Mouse (Mus musculus) myocyte (in vitro differentiated cells): ENCODE data around the gene Mad2l1. TPM values are rescaled to one million over a fixed set of nuclear protein-coding genes. Genes with fewer than 3 reads are reported as not detected.

Source experiments
- H3K27me3 ChIP-seq: one replicate; pipeline ENCODE4 v1.6.1; 2011; ENCODE audit not compliant: control insufficient read depth, insufficient read depth, insufficient read length
- H3K36me3 ChIP-seq: one replicate; pipeline ENCODE4 v1.6.1; 2011; ENCODE audit not compliant: control insufficient read depth, insufficient read depth
- H3K4me2 ChIP-seq: one replicate; pipeline ENCODE4 v1.6.1; 2011; ENCODE audit warnings: low read depth, control low read depth
- H3K4me3 ChIP-seq: one replicate; pipeline ENCODE4 v1.5.1; 2011; ENCODE audit warnings: mild to moderate bottlenecking, control low read depth, moderate library complexity
- H3K79me2 ChIP-seq: one replicate; pipeline ENCODE4 v1.6.1; 2011; ENCODE audit not compliant: control insufficient read depth, insufficient read depth
- H3ac ChIP-seq: one replicate; pipeline ENCODE4 v1.6.1; 2011; ENCODE audit not compliant: control insufficient read depth, insufficient read length
- CEBPB ChIP-seq: IDR thresholded peaks from 2 replicates; pipeline ENCODE4 v1.6.1; 2011; ENCODE audit warnings: mild to moderate bottlenecking, moderate library complexity; ENCODE audit not compliant: poor library complexity, insufficient read depth, severe bottlenecking
- E2F4 ChIP-seq: IDR thresholded peaks from one replicate; pipeline ENCODE4 v1.6.1; 2011; ENCODE audit warnings: mild to moderate bottlenecking, control low read depth, moderate library complexity; ENCODE audit not compliant: insufficient read depth
- MAX ChIP-seq: IDR thresholded peaks from one replicate; pipeline ENCODE4 v1.6.1; 2011; ENCODE audit warnings: low read depth, mild to moderate bottlenecking, control low read depth
- MYOD1 ChIP-seq, 3 experiments: IDR thresholded peaks; one replicate each; pipeline ENCODE4 v1.6.1; 2011; ENCODE audit warnings: control low read depth in 2 of 3, low read depth in 2 of 3, mild to moderate bottlenecking in 2 of 3, moderate library complexity in 1 of 3; ENCODE audit not compliant: insufficient read length in 2 of 3, control insufficient read depth in 1 of 3
- MYOG ChIP-seq, 3 experiments: IDR thresholded peaks; one replicate each; pipeline ENCODE4 v1.6.1; 2011; ENCODE audit warnings: control low read depth in 2 of 3, low read depth in 2 of 3, mild to moderate bottlenecking in 2 of 3; ENCODE audit not compliant: insufficient read length in 2 of 3, control insufficient read depth in 1 of 3, insufficient read depth in 1 of 3
- POLR2A ChIP-seq: IDR thresholded peaks from one replicate; pipeline ENCODE4 v1.6.1; 2011; ENCODE audit warnings: low read depth, mild to moderate bottlenecking, control low read depth, moderate library complexity; ENCODE audit not compliant: insufficient read length
- POLR2AphosphoS2 ChIP-seq: IDR thresholded peaks from one replicate; pipeline ENCODE4 v1.6.1; 2011; ENCODE audit warnings: low read depth, control low read depth; ENCODE audit not compliant: insufficient read length
- REST ChIP-seq: IDR thresholded peaks from one replicate; pipeline ENCODE4 v1.6.1; 2011; ENCODE audit warnings: mild to moderate bottlenecking, control low read depth, moderate library complexity; ENCODE audit not compliant: insufficient read depth, insufficient read length
- SRF ChIP-seq: IDR thresholded peaks from one replicate; pipeline ENCODE4 v1.6.1; 2011; ENCODE audit warnings: low read depth; ENCODE audit not compliant: control insufficient read depth, insufficient read length
- TCF12 ChIP-seq: IDR thresholded peaks from one replicate; pipeline ENCODE4 v1.6.1; 2011; ENCODE audit warnings: mild to moderate bottlenecking, control low read depth; ENCODE audit not compliant: poor library complexity, insufficient read depth, severe bottlenecking
- TCF3 ChIP-seq: IDR thresholded peaks from one replicate; pipeline ENCODE4 v1.6.1; 2011; ENCODE audit warnings: low read depth, control low read depth; ENCODE audit not compliant: insufficient read length
- USF1 ChIP-seq: IDR thresholded peaks from one replicate; pipeline ENCODE4 v1.6.1; 2011; ENCODE audit warnings: low read depth, mild to moderate bottlenecking, control low read depth, moderate library complexity
- polyA plus RNA-seq: library from polyadenylated mRNA; unstranded; fragments of >200 nt; fragmentation: generic; extraction: Trizol; gene quantifications from one replicate; pipeline ENCODE4 v1.2.1, GENCODE M21; 2012; ENCODE audit warnings: missing spikeins

Gene Mad2l1
- 16.0 TPM for polyA plus RNA-seq

GRCm38 (mm10) chr6:66535028-66535862 is at the start of gene Mad2l1:
Gene Mad2l1 (plus strand): TSS chr6:66535390.
- H3K79me2 ChIP-seq = peaks cover 20% of the 10 kb centered on the region
- H3K4me2 ChIP-seq = peak within 1 kb of the TSS; percentile 91
- peaks cover 9% of the 10 kb centered on the region for H3K36me3 ChIP-seq
- peak within 1 kb of the TSS; percentile 71 for H3K4me3 ChIP-seq
- TF ChIP-seq TCF12 = no peak
- no peak for TF ChIP-seq MAX
- TF ChIP-seq USF1 = no peak
- TF ChIP-seq REST = no peak
- TF ChIP-seq CEBPB = no peak
- peak; percentile 85 for TF ChIP-seq POLR2A
- no peak for TF ChIP-seq TCF3
- TF ChIP-seq SRF = no peak
- TF ChIP-seq E2F4 = peak; percentile 94
- peak in 1 of 3 experiments; percentile 11 for TF ChIP-seq MYOG (IDR thresholded peaks at IDR 0.05; ENCODE audit: control insufficient read depth in 1 of 3, insufficient read depth in 1 of 3, insufficient read length in 2 of 3, low read depth in 2 of 3)
- TF ChIP-seq POLR2AphosphoS2 = peak; percentile 92
- TF ChIP-seq MYOD1 (IDR thresholded peaks at IDR 0.05; ENCODE audit: control insufficient read depth in 1 of 3, insufficient read length in 2 of 3, low read depth in 2 of 3) = no peak
- peak within 1 kb of the TSS; percentile 42 for H3ac ChIP-seq
- H3K27me3 ChIP-seq = no peaks in the 10 kb centered on the region

- Histone ChIP-seq H3K27me3 (no peaks in the 10 kb centered on the region), H3K79me2 (no peaks in the 10 kb centered on the region), H3K36me3 (no peaks in the 10 kb centered on the region), H3K4me2 (no peak overlapping the region), H3ac (no peak overlapping the region), H3K4me3 (no peak overlapping the region)
- TF ChIP-seq TCF12 (no peak), POLR2AphosphoS2 (no peak), REST (no peak)
Measured at GRCm38 (mm10) chr6:66493685-66494084, 41.5 kb upstream of the Mad2l1 start.

- no peak overlapping the region for H3ac ChIP-seq
- TF ChIP-seq POLR2AphosphoS2 = no peak
- no peak for TF ChIP-seq E2F4
- no peak for TF ChIP-seq MYOD1 (IDR thresholded peaks at IDR 0.05; ENCODE audit: control insufficient read depth in 1 of 3, insufficient read length in 2 of 3, low read depth in 2 of 3)
- TF ChIP-seq SRF = no peak
- no peaks in the 10 kb centered on the region for H3K36me3 ChIP-seq
- H3K4me2 ChIP-seq = no peak overlapping the region
- H3K4me3 ChIP-seq = no peak overlapping the region
- H3K79me2 ChIP-seq = no peaks in the 10 kb centered on the region
- H3K27me3 ChIP-seq = no peaks in the 10 kb centered on the region
Measured at GRCm38 (mm10) chr6:66516368-66516767, 18.8 kb upstream of the Mad2l1 start.

GRCm38 (mm10) chr6:66528386-66528785 is 6.8 kb upstream of the Mad2l1 start:
- Histone ChIP-seq H3K4me3 (no peak overlapping the region), H3K27me3 (no peaks in the 10 kb centered on the region), H3K4me2 (no peak overlapping the region), H3ac (no peak overlapping the region), H3K79me2 (no peaks in the 10 kb centered on the region), H3K36me3 (no peaks in the 10 kb centered on the region)
- TF ChIP-seq USF1 = no peak
- TF ChIP-seq SRF = no peak

- no peak for TF ChIP-seq MYOG (IDR thresholded peaks at IDR 0.05; ENCODE audit: control insufficient read depth in 1 of 3, insufficient read depth in 1 of 3, insufficient read length in 2 of 3, low read depth in 2 of 3)
- TF ChIP-seq POLR2AphosphoS2 = no peak
- TF ChIP-seq MAX = no peak
- no peak for TF ChIP-seq TCF12
- no peak for TF ChIP-seq POLR2A
- TF ChIP-seq MYOD1 (IDR thresholded peaks at IDR 0.05; ENCODE audit: control insufficient read depth in 1 of 3, insufficient read length in 2 of 3, low read depth in 2 of 3) = no peak
- TF ChIP-seq CEBPB = no peak
- TF ChIP-seq USF1 = no peak
- no peak for TF ChIP-seq TCF3
- TF ChIP-seq REST = no peak
- H3K4me3 ChIP-seq = no peak overlapping the region
- no peak overlapping the region for H3ac ChIP-seq
- H3K36me3 ChIP-seq = no peaks in the 10 kb centered on the region
- no peaks in the 10 kb centered on the region for H3K27me3 ChIP-seq
- peaks cover 20% of the 10 kb centered on the region for H3K79me2 ChIP-seq
- H3K4me2 ChIP-seq = no peak overlapping the region
Measured at GRCm38 (mm10) chr6:66533241-66533640, 1.9 kb upstream of the Mad2l1 start.
